Mouse (Mus musculus) thymus, postnatal 25 days (tissue): ENCODE data around the gene Bmpr1b.
"Not testable (repeated sequence)": the region's sequence is repeated elsewhere in the genome, so short reads cannot be mapped to it uniquely, and the experiment has no call there.

ENCODE experiments used
- DNase-seq: peaks from one replicate; pipeline ENCODE4 v3.0.0; 2022

The Bmpr1b gene

DNA sequence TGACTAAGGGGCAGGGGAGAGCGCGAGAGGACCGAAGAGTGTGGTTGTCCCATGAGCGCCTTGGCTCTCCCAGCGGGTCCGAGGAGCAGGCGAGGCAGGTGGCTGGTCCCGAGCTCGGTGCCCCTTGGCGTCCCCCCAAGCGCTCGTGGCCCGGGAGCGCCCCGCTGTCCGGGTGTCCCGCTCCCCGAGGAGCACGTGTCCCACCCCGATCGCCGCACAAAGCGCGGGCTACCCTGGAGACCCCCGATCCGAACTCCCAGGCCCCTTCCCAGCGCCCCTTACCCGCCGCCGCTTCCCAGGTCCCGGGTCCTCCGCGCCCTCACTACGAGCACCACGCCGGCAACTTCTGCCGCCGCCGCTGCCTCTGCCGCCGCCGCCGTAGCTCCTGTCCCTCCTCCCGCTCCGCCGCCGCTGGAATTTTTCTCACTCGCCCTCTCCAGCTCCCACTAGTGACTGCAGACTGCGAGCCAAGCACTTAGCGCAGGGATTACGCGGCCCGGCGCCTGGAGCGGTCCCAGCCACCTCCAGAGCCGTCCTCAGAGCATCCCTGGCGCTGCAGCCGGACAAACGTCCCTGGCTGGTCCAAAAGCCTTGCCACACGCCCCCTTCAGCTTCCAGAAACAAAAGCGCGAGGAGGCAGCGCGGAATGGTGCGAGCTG lies at the start of gene Bmpr1b:
TSS of gene Bmpr1b (minus strand) at position 563 of the 659 bp plus-strand sequence.
- DNase-seq, result no peak

DNA sequence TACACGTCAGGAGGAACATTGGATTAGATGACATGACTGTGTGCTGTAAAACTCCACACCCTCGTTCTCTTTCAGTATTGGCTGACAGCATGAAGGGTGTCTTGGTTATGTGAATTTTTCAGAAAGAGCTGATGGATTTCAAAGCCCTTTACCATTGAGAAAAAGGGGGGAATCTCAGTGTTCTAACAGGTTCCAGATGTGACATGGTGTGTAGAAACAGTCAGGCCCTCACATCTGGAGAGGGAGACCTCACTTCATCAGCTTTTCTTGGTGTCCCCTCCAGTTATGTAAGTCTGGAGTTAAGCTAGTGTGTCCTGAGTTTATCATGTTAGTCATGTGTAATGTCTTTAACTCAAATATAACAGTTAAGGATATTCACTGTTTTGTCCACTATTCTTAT lies 43.6 kb upstream of the Bmpr1b start:
- DNase-seq, result no peak

DNA sequence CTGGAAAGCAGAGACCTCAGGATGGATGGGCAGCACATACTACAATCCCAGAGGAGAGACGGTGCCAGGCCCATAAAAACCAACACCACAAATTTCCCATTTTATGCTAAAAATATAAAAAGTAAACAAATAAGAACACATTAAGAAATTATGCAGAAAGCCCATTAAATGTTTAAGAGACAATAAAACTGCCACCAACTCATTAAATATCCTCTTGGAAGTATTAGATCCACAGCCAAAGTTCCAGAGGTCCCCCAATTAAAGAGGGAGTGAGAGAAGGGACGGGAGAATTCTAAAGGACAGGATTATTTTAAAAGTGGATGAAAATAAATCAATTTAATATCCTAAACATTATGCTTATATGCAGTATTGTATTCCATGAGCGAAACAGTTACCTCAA lies 43.0 kb upstream of the Bmpr1b start:
- no peak for DNase-seq

DNA sequence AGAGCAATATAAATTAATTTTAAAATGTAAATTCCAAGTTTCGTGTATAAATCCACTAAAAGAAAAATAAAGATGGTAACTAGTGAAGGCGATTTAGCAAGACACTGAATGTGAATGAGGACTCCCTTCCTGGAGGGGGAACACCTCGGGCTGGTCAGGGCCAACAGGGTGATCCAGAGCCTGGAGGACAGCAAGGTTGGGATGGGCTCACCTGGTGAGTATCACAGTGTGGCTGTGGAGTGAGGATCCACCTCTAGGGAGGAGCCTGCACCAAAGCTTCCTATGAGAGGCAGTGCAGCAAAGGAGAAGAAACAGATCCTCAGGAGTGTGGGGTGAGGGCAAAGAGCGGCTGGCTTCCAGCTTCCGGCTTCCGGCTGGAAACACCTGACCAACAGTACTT lies 40.8 kb upstream of the Bmpr1b start:
- DNase-seq, result no peak

DNA sequence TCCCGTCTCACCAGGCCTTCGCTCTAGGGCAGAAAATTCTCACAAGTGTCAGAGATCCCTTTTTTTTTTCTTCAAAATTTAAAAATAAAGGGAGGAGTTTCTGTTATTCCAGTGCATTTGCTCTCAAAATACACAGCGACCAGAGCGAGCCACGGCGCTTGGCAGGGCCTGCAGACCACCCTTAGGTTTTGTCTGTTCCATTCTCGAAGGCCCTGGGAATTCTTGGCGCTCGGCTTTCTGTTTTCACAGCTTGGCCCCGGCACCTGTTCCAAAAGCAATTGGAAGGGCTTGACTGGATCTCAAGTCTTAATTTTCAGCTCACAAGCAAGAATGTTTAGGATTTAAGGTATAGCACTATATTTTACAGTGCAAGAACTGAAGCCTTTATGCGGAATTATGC lies 39.8 kb upstream of the Bmpr1b start:
- no peak for DNase-seq

DNA sequence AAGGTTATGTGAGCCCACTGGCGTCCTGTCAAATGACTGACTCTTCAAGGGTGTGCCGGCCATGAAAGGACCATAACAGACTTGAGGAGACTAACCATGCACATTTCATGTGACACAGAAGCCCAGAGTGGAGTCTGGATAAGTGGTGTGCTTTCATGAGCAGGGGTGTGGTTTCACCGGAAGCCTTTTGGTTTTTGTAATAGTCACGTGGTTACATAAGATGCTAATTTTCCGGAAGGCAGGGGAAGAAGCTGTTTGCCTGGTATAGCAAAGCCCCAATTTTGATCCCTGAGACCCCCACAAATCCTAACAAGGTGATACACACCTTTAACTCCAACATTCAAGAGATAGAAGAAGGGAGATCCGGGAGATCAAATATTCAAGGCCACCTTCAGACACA lies 38.3 kb upstream of the Bmpr1b start:
- no peak for DNase-seq

DNA sequence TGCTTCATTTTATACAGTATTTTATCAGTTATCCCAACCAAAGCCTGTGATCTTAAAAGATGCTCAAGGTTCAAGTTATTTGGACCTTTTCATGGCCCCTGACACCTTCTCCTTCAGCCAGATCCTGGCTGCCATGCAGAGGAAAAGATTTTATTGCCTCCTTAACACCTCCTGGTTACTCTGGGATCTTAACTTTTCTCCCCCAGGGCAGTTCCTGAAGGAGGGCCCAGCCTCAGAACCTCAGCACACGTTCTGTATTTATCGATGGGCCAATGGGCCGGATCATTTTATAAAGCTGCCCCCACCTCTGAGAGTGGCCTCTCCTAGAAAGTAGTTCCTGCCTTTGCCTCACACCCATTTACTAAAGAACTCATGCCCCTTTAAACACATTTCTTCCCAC lies 37.1 kb upstream of the Bmpr1b start:
- DNase-seq, result no peak

DNA sequence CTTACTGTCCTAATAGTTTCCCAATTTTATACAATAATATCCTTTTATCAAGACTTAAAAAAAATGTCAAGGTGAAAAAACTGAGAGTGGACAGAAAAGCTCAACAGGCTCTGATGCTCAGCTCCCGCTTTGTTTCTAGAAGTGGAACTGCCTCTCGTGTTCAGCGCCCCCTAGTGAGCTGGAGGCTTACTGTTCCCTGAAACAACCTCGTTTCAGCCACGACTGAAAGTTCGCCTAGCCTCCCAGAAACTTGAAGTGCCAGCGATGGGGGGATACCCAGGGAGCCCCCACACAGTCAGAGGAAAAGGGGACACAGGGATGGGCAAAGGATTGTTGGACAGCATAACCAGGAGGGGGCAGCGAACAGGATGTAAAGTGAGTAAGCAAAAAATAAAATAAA lies 26.9 kb upstream of the Bmpr1b start:
- DNase-seq, result no peak

DNA sequence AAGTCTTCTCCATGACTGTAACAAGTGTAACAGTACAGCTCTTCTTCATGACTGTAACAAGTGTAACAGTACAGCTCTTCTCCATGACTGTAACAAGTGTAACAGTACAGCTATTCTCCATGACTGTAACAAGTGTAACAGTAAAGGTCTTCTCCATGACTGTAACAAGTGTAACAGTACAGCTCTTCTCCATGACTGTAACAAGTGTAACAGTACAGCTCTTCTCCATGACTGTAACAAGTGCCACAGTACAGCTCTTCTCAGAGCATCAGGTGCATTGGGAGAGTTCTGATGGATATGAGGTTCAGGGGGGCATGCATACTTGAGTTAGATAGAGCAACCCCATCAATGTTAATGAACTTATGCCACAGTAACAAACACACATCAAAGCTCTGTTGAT lies 22.4 kb upstream of the Bmpr1b start:
- DNase-seq, result not testable (repeated sequence)

DNA sequence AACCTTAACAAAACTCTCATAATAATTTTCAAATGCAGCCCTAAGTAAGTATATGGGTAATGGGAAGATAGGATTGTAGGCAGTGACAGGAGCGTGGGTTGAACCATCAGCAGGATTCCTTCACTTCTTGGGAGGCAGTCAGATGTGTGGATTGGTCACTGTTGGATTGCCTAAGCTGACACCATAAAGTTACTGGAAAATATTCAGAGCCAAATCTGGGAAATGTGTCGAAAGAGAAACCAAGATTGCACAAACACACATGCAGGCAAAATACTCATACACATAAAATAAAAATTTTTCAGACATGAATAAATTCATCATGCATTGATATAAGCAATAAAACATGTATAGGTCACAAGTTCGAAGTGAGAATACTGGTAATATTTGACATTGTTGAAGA lies 17.3 kb upstream of the Bmpr1b start:
- DNase-seq, result no peak

DNA sequence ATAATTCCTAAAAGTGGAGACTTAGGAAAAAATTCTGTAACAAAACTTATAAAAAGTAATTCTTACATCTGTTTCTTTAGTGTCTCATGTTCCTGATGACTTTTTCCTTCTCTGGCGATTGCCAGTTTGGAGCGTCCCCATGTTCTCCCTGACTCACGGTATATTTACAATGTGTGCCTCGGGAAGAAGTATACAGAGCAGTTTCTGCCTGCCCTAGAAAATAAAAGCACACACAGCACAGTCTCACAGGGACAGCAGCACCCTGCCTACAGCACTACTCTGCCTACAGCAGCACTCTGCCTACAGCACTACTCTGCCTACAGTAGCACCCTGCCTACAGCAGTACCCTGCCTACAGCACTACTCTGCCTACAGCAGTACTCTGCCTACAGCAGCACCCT lies 4.8 kb upstream of the Bmpr1b start:
- DNase-seq, result no peak

DNA sequence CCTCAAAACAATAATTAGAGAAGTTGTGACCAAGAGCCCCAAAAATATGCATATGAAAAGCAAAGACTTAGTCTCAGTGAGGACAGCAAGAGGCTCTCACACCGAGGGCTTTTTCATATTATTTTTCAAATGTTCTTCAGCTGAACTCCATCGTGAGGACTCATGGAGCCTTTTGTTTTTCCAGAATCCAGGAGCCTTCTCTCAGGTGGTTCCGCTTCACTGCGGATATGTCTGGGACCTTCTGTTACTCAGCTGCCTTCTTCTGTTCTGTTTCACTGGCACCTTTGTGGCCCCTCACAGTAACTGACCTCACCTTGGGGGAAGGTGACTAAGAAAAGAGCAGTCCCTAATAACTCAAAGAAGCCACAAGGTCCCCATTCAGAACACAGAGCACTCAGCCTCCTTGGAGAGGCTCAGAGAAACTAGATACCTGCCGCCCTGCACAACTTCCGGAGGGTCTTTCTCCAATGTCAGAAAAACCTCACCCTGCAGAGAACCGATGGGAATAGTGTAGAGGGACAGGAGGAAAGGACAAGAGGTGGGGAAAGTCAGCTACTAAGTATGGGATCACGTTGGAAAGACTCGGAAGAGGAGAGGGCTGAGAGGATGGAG lies 868 bp downstream of the Bmpr1b start:
- DNase-seq, result no peak

DNA sequence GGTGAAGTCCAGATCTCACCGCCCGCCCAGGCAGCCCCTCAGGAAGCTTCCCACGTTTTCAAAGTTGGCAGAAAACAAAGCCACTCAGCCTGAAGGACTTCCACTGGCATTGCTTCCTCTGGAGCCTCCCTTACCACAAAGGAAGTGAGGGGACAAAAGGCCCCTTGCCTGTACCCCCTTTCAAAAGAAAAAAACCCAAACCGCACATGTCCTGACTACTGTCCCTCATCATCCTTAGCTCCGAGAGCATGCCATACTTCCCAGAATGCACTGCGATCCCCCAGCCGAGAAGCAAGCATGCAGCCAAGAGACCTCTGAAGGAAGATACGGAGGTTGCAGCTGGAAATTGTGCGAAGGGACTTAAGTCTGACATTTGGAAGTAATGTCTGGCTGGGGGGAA lies 4.2 kb downstream of the Bmpr1b start:
- DNase-seq, result no peak

DNA sequence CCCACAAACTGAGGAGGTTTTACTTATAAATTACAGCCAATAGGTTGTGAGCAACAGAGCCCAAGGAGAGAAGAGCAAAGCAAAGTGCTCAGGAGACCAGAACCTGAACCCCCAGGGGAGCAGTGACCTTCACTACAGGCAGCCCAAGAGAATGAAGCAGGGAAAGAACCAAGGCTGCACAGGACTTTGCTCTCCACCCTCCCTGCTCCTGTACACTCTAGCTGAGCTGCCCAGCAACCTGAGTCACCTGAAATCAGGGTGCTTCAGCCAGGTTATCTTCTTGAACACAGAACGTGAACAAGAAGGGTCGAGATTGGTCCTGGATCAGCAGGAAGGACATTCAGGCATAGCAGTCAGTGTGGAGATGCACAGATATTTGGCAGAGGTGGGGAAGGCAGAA lies 5.3 kb downstream of the Bmpr1b start:
- no peak for DNase-seq

DNA sequence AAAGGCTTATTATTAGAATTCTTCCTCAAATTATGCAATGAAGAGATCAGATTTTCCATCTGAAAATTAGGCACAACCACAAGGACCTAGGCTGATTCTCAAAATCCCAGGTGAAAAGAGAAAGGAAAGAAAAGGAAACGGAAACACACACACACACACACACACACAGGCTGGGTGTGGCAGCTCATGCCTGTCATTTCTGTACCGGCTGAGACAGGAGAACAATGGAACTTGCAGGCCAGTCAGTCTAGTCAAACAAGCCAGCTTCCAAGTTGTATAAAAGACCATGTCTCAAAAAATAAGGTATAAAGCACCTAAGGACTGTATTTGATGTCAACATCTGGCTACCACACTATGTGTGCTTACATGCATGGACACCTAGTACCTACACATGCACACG lies 7.8 kb downstream of the Bmpr1b start:
- no peak for DNase-seq

DNA sequence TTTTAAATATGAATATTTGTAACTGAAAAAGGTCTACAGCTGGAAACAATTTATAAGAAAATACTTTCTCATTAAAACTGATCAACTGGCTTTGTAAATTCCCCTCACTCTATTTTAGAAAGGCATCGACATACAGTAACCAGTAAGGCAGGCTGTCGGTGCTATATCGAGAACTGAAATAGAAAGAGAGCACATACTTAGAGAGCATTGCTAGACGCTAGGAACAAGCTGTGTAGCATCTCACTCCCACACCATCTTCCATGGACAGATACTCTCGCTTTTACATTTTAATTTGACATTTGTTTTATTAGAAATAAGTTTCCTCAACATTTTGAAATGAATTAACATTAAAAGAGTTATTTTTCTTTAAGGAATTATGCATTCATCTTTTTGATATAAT lies 17.2 kb downstream of the Bmpr1b start:
- DNase-seq, result no peak

DNA sequence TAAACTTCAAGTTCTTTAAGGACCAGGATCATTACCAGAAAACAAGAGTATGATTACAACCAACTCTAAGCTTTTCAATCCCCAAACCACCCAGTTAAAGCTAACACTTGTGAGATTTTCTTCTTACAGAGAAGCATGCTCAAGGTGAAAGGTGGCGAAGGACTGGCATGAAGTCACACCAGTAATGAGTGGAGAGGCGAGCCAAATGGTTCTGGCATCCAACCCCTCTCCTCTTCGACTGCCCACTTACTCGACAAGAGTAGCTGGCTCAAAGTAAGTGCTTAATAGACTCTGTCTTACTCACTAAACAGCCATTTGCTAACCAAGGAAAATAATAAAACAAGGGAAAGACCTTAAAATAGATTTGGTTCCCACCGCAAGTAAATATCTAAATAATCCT lies 30.4 kb downstream of the Bmpr1b start:
- DNase-seq, result no peak

DNA sequence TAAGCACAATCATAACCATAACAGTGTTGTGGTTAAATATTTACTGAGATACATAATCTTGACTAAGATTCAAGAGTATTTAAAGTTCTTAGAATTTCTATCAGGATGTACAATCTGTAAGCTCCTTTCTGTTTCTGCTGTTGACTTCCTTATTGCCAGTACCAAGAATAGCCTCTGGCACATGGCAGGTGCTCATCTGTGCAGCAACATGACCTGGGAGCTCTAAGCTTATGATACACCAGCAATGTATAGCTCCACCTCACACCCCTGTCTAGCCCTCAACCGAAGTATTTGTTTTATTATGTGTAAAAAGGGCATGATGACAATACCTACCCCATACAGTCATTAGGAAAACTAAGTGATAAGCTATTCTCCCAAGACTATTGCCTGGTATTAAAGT lies 42.8 kb downstream of the Bmpr1b start:
- DNase-seq, result no peak

DNA sequence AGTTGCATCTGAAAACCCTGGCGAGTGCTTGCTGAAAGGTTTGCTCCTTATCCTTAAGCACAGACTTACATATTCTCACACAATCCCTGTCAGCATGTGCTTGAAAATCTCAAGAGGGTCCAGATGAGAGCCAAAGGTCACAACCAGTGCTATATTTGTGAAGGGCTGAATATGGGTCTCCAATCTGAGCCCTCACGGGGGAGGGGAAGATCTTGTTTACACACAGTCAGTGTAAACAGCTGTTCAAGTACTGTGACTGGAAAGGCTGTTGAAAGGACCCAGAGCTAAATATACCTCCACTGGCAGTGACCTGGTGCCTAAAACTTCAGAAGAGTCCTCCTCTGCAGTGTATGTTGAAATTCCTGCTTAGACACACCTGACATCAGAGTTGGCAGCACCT lies 43.7 kb downstream of the Bmpr1b start:
- no peak for DNase-seq

DNA sequence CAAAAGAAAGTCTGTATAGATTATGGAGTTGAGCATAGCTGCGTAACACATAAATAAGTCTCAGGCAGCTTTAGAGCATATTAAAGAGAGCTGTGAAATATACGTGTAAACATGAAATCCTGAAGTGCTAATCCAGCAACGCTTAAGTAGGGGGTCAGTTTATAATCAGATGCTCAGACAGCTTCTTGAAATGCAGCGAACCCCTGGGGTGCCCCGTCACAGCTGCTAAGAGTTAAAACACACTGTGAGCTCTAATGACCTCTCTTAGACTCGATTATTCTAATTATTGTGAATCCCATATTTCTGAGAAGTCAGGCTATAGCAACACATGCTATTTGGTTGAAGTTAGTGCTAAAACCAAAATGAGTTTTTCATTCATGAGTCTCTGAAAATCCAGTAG lies 45.0 kb downstream of the Bmpr1b start:
- no peak for DNase-seq

DNA sequence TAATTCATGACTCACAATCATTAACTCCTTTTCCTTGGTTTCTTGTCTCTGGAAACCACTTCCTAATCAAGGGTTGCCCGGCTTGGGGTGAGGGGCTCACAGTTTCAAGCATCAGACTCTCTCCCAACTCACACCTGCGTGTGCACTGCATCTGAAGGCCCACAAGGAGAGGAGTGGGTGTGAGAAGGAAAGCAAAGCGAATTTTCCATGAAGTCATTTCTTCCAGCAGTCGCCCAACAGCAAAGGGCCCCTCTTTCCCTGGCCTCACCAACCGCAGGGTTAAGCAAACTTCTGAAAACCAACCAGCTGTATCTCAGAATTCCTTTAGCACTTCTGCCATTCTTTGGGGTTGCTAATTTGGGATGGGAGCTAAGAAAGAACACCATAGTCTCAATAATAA lies 46.8 kb downstream of the Bmpr1b start:
- no peak for DNase-seq

DNA sequence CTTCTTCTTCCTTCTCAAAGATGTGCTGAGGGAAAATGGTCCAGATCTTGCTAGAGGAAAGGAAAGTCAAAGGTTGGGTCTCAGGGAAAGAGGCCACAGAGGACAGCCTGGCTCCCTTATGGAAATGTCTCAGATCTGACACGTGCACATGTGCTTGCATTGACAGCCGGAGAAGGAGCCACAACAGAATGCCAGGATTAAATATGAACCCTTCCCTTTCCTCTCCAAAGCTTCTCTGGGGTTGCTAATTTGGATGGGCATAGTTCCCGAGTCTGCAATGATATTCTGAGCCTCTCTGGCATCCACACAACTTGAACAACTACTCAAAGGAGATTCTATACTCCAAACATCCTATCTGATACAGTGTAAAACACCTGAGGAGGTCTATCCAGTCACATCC lies 48.4 kb downstream of the Bmpr1b start:
- DNase-seq, result no peak

DNA sequence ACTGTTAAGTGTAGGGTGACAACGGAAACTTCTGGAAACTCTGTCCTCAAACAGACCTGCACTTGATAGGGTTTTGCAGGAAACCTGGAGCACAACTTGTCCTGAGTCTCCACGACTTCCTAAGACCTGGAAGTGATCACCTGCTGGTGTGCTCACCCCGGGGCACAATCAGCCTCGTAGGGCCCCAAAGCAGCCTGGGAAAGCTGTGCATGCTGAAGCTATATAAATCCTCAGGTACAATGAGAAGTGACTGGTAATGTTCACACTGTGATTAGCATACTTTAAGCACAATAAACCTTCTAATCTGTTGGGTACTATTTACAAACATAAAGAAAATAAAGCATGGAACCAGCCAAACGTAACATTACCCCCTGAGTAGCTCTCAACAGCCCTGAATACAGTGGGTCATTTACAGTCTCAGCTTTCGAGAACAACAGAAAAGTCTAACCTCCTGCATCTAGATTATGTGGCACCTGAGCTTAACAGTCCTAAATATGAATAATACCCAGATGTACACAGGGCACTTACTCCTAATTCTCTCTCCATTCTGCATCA lies 54.4 kb downstream of the Bmpr1b start:
- DNase-seq, result no peak

DNA sequence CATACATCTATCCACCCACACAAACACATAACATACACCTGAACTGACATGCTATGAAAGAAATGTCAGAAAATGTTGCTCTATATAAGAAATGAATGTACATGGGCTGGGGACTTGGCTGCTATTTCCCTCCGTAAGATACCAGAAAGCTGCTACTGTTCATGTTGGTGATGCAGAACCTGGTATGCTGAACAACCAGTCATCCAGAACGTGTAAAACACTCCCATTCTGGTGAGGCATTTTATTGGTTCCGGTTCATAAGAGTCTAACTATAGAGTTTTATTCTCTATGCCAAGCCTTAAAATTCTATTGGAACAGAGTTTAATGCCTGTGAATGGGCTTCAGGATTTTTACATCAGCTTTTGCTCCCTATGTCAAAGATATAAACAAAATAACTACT lies 55.0 kb downstream of the Bmpr1b start:
- no peak for DNase-seq

DNA sequence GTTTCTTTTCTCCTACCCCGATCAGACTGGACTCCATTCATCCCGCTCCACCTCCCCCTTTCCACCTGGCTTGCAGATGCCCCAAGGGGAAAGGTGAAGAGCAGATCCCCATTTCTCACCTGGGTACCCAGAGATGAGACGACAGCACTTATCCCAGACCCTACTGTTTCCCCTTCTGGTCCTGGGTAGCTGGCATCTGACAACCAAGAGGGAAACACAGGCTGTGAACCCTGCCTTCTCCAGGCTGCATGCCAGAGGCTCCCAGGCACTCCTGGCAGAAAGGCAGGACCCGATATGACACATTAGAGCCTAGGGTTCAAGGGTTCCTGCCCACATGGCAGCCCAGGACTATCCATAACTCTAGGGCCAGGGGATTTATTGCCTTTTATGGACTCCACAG lies 56.0 kb downstream of the Bmpr1b start:
- DNase-seq, result no peak
